Mouse (Mus musculus) adrenal gland, postnatal 10 days (tissue): ENCODE data around the gene Scube3. TPM values are rescaled to one million over a fixed set of nuclear protein-coding genes. Genes with fewer than 3 reads are reported as not detected.

Experiments
- DNase-seq: peaks from one replicate; pipeline ENCODE4 v3.0.0; 2021; ENCODE audit warnings: mixed read lengths
- total RNA-seq, 2 experiments: library from RNA; stranded (reverse); gene quantifications; 2 replicates each; pipeline ENCODE4 v1.2.3; 2021

The Scube3 gene
- total RNA-seq, 2 experiments from 2014 or later, result 14.4 to 15.2 TPM

- DNase-seq, result no peak
Measured at GRCm38 (mm10) chr17:28177540-28178046, 35.7 kb downstream of the Scube3 start.

GRCm38 (mm10) chr17:28180331-28180730, 38.4 kb downstream of the Scube3 start:
- DNase-seq, result no peak

GRCm38 (mm10) chr17:28180783-28181544, 39.0 kb downstream of the Scube3 start:
- DNase-seq, result no peak

DNA sequence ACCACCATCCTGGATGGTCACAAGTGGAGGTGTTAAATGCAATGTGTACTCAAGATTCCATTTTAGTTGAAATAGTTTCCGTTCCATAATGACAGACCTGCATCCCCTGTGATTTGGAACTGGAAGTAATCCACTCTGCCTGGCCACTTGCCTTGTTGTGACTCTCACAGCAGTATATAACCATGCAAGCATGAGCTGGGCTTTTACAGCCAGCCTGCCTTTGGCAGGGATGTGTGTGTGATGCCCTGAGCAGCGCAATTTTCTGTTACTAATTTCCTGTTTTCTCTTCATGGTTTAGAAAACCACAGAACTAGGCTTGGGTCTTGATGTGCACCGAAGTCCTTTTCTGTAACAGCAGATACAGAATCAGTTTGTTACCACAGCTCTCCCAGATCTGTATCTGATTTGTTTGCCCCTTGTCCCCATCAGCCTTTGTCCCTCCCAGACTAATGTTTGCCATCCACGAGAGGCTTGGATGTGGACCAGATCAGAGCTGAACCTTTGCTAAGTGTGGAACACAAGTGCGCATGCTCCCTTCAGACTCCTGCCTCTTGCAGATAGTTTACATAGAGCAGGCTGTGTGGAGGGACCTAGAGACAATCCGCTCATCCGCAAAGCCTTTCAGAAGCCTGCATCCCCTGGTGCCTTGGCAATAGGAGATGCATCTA, 43.2 kb downstream of the Scube3 start:
- DNase-seq, result no peak

DNA sequence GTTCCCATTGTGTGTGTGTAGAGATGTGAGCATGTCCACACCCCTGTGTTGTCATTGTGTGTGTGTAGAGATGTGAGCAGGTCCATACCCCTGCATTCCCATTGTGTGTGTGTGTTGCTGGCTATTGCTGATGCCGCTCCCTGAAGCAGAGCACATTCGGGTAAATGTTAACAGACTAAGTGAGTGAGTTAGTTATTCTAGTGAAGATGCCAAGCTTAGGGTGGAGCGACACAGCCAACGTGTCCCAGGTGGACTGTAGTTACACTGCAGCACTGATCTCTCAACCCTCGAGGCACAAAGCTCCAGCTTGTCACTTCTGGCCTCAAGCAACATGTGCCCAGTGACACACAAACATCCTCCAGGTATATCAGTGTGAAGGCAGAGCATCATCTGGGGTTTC, 46.4 kb downstream of the Scube3 start:
- no peak for DNase-seq

GRCm38 (mm10) chr17:28192754-28193153, 50.8 kb downstream of the Scube3 start:
- no peak for DNase-seq

DNA sequence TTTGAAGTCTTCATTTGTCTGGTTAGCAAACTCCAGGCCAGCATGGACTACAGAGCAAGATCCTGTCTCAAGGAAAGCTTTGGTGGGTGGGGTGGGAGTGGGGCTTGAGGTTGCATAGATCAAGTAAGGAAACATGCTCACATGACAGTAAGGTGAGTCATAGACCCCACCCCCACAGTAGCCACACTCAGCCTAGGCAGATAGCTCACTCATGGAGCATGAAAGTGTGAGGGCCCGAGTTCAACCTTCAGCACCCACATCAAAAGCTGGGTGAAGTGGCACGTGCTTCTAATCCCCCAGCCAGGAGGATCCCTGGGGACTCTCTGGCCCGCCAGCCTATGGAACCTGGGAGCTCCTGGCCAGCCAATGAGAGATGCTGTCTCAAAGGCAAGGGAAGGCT, 51.6 kb downstream of the Scube3 start:
- DNase-seq, result no peak

DNA sequence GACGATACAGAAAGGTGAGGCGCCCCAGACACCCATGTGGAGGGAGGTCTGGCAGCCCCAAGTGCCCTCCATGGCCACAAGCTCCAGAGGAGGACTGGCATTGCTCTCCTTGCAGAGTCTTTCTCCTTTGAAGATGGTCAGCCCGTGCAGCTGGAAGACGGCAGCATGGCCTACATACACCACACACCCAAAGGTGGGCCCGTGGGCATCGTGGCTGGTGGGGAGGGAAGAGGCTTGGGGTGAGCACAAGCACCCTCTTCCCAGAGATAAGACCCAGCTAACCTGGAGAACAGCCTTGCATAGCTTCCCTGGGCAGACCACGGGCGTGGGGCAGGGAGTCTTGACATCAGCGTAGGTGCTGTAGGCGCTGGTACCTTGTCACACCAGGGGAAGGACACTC, 53.1 kb downstream of the Scube3 start:
- DNase-seq, result no peak

DNA sequence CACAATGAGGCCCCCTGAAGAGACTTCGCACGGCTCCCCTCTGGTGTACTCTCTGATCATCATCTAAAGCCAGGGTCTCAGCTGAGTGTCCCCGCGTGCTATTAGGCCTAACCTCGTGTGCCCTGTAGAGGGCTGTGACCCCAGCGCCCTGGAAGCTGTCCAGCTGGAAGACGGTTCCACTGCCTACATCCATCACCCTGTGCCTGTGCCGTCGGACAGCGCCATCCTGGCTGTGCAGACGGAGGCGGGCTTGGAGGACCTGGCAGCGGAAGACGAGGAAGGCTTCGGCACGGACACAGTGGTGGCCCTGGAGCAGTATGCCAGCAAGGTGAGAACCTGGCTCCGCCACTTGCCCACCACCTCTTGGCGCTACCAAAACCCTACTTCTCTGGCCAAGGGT, 55.7 kb downstream of the Scube3 start:
- DNase-seq, result peak; percentile 53

DNA sequence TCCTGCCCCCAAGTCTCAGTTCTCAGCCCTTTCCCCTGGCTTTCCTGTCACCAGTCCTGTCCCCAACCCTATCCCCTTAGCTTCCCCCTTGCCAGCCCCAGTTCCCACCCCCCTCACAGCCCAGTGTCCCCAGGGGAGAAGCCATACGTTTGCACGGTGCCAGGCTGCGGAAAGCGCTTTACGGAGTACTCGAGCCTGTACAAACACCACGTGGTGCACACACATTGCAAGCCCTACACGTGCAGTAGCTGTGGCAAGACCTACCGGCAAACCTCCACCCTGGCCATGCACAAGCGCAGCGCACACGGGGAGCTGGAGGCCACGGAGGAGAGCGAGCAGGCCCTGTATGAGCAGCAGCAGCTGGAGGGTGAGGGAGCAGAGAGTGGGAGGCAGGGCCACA, 60.0 kb downstream of the Scube3 start:
- DNase-seq, result no peak

- DNase-seq, result peak; percentile 62
Measured at GRCm38 (mm10) chr17:28204052-28204720, 62.2 kb downstream of the Scube3 start.

DNA sequence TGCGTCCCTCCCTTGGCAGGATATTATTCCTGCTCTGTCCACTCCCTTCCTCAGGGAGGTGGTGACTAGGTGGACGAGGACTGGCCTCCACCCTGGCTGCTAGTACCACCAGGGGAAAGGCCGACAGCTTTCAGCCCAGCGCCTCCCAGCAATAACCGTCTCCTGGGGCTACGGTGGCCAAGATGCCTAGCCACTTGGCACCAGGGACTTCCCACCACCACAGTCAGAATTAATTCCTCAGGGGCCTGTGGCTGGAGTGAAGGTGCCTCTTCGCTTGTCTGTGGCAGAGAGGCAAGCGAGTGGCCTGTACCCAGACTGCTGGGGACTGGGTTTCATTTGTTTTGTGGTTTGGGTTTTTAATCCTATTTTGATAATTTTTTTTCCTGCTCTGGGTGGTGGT, 63.5 kb downstream of the Scube3 start:
- peak; percentile 50 for DNase-seq

DNA sequence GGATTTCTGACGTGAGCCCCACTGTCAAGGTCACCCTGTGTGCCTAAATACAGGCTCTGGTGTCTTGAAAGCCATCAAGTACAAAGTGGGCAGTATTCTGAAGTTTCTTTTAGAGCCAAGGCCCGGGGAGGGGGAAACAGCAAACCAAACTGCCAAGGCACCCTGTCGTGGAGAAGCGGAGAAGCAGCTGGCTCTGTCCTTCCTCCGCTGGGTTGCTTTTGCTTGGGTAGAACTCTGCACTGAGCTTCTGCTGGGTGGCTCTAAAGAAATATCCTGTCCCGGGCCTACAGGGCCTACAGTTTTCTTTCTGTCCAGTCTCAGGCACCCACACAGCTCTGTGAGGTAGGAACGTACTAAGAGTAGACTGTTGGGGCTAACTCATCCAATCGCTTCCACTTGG, 65.2 kb downstream of the Scube3 start:
- DNase-seq, result no peak

- peak; percentile 85 for DNase-seq
Measured at GRCm38 (mm10) chr17:28207591-28208313, 65.8 kb downstream of the Scube3 start, which contains the start of gene Def6. Def6 (plus strand) TSS chr17:28207778.

GRCm38 (mm10) chr17:28208314-28208612, 66.3 kb downstream of the Scube3 start:
- no peak for DNase-seq

- no peak for DNase-seq
Measured at GRCm38 (mm10) chr17:28209457-28210110, 67.6 kb downstream of the Scube3 start.

- no peak for DNase-seq
Measured at GRCm38 (mm10) chr17:28211921-28212341, 70.0 kb downstream of the Scube3 start.

DNA sequence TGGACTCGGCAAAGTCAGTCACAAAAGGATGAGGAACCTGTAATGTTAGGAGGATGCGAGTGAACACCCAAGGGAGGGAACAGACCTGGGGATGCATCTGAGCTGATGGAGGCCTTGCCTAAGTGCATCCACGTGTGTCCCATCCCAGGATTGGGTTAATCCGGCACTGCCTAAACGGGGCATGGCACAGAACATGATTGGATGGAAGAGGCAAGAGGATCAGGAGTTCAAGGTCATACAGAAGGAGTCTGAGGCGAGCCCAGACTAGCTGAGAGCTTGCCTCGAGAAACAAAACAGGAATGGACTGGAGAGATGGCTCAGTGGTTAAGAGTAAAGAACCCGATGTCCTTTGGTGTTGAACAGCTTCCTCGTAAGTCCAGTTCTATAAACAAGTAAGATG, 70.5 kb downstream of the Scube3 start:
- DNase-seq, result no peak

DNA sequence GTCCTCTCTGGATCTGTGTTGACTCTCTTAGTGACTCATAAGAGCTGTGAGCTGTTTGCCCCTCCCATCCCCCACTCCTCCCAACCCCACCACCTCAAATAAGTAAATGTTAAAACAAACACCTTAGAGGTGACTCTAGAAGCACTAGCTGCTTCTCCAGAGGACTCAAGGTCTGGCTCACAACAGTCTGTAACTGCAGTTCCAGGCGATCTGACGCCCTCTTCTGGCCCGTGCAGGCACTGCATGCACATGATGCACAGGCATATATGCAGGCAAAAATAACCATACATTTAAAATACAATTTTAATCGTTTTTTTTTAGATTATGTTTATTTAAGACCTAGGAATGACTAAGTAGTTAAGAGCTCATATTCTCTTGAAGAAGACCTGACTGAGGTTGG, 71.3 kb downstream of the Scube3 start:
- no peak for DNase-seq

DNA sequence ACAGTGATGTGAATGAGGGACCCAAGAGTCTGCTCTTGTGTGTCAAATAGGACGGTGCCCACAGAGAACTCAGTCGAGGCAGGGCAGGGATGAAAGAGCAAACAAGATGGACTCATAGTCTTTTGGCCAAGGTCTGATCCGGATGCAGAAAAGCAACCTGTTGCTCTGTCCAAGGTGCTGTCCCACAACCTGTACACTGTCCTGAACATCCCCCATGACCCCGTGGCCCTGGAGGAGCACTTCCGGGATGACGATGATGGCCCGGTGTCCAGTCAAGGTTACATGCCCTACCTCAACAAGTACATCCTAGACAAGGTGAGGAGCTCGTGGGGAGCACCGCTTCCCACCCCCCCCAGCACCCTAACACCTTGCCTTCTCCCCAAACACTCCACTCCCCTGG, 74.8 kb downstream of the Scube3 start:
- no peak for DNase-seq

DNA sequence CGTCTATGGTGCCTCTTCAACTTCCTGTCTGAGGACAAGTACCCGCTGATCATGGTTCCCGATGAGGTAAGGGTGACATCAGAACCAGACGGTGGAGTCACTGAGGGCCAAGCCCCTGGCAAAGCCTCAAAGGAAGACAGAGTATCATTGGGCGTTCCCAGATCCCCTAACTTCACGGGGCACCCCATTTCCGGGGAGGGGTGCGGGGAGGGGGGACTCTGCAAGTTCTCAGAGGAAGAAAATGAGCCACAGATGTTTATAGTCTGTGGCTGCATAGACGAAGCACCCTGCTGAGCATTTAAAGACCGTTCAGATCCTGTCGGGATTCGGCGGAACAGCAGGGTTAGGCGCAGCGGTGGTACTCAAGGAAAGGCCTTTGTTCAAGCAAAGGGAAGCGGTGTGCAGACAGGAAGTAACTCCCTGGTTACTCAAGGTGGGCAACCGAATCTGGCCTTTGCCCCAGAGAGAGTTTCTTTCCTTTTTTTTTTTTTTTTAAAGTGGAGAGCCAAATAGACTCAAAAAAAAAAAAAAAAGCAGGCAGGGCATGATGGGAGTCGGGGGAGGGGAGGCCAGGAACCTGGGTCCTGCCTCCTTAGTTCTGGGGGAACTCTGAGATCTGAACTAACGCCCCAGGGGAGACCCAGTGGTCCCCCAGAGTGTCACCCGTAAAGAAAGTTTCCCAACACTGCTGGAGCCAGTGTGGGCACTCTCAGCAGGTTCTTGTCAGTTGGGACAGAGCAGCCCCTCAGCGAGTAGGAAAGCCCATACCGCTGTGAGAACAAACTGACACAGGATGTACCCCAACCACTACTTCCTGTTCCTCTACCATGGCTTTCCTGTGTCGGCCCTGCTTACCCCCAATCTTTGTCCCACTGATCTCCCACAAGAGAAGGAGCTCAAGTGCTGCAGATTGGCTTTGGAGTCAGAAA, 76.0 kb downstream of the Scube3 start:
- DNase-seq, result no peak
